Mouse (Mus musculus): ENCODE results near the gene Flcn.

GRCm38 (mm10) chr11:59778181-59778873 is 31.5 kb downstream of the Flcn start:
- TF ChIP-seq CTCF (IDR thresholded peaks at IDR 0.05; ENCODE audit: low read depth, low read length) (peak; percentile 100), GATA1 (IDR thresholded peaks at IDR 0.05; ENCODE audit: borderline replicate concordance, low read length) (no peak), TAL1 (conservative IDR thresholded peaks at IDR 0.05; ENCODE audit: low read depth, low read length) (no peak), GATA2 (IDR thresholded peaks at IDR 0.05; ENCODE audit: borderline replicate concordance, low read depth, low read length) (no peak), POLR2AphosphoS5 (IDR thresholded peaks at IDR 0.05; ENCODE audit: insufficient replicate concordance, low read depth, low read length) (no peak)

All from G1E (cell line).